Mouse (Mus musculus) embryonic facial prominence, embryonic 13.5 days (tissue): ENCODE results near the gene Col24a1. TPM values are rescaled to one million over a fixed set of nuclear protein-coding genes. Genes with fewer than 3 reads are reported as not detected.

Experiments
- ATAC-seq: fragments of 200-750 bp; cut with Nextera tagmentation; 2 replicates; pipeline ENCODE4 v1.8.0; 2017; ENCODE audit warnings: low read depth; ENCODE audit not compliant: insufficient number of reproducible peaks, insufficient read depth, low FRiP score, low TSS enrichment
- H3K27ac ChIP-seq: fragments of 300-500 bp; sonication (generic); 2 replicates; pipeline ENCODE4 v1.5.1; 2015; ENCODE audit warnings: moderate library complexity, mild to moderate bottlenecking, inconsistent platforms
- H3K27me3 ChIP-seq: fragments of 300-500 bp; sonication (generic); 2 replicates; pipeline ENCODE4 v1.6.1; 2015; ENCODE audit warnings: mild to moderate bottlenecking, inconsistent platforms
- H3K36me3 ChIP-seq: fragments of 300-500 bp; sonication (generic); 2 replicates; pipeline ENCODE4 v1.6.1; 2015; ENCODE audit warnings: mild to moderate bottlenecking, inconsistent platforms
- H3K4me1 ChIP-seq: fragments of 300-500 bp; sonication (generic); 2 replicates; pipeline ENCODE4 v1.6.1; 2015; ENCODE audit warnings: inconsistent platforms
- H3K4me2 ChIP-seq: fragments of 300-500 bp; sonication (generic); 2 replicates; pipeline ENCODE4 v1.6.1; 2015; ENCODE audit warnings: moderate library complexity, mild to moderate bottlenecking, inconsistent platforms
- H3K4me3 ChIP-seq: fragments of 300-500 bp; sonication (generic); 2 replicates; pipeline ENCODE4 v1.5.1; 2015; ENCODE audit warnings: mild to moderate bottlenecking, inconsistent platforms
- H3K9ac ChIP-seq: fragments of 300-500 bp; sonication (generic); 2 replicates; pipeline ENCODE4 v1.6.1; 2015; ENCODE audit warnings: mild to moderate bottlenecking, inconsistent platforms
- H3K9me3 ChIP-seq: fragments of 300-500 bp; sonication (generic); 2 replicates; pipeline ENCODE4 v1.6.1; 2016; ENCODE audit warnings: inconsistent platforms
- WGBS: fragments of 180-500 bp; shearing (Covaris S2); methylation state at CpG from one replicate; pipeline ENCODE4 v1.1.7; 2015; ENCODE audit warnings: mixed read lengths; 5-methylcytosine and 5-hydroxymethylcytosine counted together
- polyA plus RNA-seq: library from polyadenylated mRNA; unstranded; fragments of >200 nt; fragmentation: Nextera tagmentation; extraction: Ambion mirVana; gene quantifications from 2 replicates; pipeline ENCODE4 v1.2.1, GENCODE M21; 2015

Col24a1 gene
- polyA plus RNA-seq, 1 experiment from 2014 or later, result 7.7 TPM

DNA sequence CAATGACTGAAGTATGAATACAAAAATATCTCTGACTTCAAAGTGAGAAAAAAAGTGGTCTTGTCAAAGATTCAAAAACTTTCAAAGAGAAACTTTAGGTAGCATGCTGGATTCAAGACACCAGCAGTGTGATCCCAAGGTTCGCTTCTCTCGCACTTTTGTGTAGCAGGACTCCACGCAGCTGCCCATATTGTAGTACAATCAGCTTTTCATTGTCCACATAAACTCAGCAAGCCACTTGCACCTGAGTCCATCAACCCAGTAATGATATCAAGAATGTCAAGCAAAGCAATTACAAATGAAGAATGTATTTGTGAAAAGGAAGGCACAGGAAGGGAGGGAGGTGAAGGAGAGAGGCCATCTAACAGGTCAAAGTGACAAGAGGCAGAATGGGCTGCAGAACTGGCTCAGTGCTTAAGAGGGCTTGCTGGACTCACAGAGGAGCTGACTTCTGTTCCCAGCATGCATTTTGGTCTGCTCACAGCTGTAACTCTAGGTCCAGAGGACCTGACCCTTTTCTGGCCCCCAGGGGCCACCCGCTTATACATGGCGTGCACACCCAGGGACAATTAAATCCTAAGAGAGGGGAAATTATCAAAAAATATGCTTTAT is 7.8 kb downstream of the Col24a1 start:
- H3K4me3 ChIP-seq, result no peak overlapping the region
- no peaks in the 10 kb centered on the region for H3K36me3 ChIP-seq
- ATAC-seq, result no peak
- H3K4me2 ChIP-seq, result no peak overlapping the region
- 87% methylated on average over 5 of the region's 5 CpGs for WGBS
- no peak overlapping the region for H3K27ac ChIP-seq
- H3K27me3 ChIP-seq, result no peaks in the 10 kb centered on the region
- H3K4me1 ChIP-seq, result no peaks in the 10 kb centered on the region
- no peaks in the 10 kb centered on the region for H3K9me3 ChIP-seq
- H3K9ac ChIP-seq, result no peak overlapping the region

DNA sequence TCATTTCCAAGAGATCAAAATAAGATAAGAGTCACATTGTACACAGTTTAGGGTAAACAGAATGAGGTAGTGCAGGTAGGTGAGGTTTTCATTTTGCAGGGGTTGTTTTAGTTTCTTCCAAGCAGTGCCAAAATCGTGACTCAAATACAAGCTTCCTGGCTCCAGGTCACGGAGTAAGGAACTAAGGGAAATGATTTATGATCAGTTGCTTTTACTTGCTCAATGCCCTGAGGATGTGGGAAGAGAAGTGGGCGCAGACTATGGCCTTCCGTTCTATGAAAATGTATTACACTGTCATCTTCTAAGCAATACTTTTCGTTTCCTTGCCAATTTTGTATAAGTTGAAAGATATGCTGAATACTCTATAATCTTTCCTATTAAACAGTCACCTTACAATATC is 13.0 kb downstream of the Col24a1 start:
- Histone ChIP-seq H3K27me3 (no peaks in the 10 kb centered on the region), H3K4me3 (no peak overlapping the region), H3K27ac (no peak overlapping the region), H3K9me3 (no peaks in the 10 kb centered on the region), H3K9ac (no peak overlapping the region), H3K4me1 (no peaks in the 10 kb centered on the region), H3K4me2 (no peak overlapping the region), H3K36me3 (no peaks in the 10 kb centered on the region)
- 77% methylated on average over 5 of the region's 5 CpGs for WGBS
- ATAC-seq, result no peak

DNA sequence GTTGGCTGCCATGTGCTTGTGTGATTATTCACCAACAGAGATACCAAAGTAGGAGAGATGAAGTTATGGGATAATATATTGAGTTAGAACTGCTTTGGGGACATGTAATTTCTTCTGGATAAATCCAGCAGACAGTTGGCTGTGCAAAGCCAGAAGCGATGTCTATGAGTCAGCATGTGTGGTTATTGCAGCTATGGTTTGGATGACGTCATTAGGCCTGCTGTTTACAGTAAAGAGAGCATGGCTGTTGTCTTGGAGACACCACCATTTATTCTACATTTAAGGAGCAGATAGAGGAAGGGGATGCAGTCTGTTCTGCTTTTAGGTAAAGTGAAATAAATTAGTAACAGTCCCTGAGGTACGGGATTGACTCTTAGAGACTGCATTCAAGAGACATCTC is 14.9 kb downstream of the Col24a1 start:
- Histone ChIP-seq H3K9me3 (no peaks in the 10 kb centered on the region), H3K4me1 (no peaks in the 10 kb centered on the region), H3K4me3 (no peak overlapping the region), H3K36me3 (no peaks in the 10 kb centered on the region), H3K27me3 (no peaks in the 10 kb centered on the region), H3K27ac (no peak overlapping the region), H3K4me2 (no peak overlapping the region), H3K9ac (no peak overlapping the region)
- 82% methylated on average over 3 of the region's 3 CpGs for WGBS
- ATAC-seq, result no peak

DNA sequence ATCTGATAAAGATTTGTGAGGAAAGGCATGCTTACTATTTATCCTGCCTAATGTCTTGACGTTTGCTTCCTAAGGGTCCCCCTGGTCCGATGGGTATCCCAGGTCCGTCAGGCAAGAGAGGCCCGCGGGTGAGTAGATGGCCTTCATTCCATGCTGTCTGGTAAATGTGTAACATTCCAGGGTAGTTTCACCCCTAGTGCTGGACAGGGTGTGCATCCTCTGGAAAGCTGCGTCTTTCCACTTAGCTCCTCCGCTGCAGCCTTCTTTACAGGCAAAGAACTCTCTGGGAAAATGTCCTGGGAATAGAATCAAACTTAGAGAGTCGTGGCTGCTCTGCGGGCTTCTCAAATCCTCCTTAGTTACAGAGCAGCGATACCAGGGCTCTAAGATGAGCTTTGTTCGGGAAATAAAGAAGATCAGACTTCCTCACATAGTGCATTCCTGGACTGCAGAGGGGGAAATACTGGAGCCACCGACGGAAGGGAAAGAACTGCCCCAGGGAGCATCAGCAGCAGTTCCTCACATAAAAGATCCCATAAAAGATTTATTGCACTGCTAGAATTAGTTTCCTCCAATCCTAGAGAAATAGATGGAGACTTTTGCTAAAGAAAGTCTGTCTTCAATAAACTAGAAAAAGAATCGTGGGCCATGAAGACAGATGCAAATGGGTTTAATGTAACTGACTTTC is 28.5 kb downstream of the Col24a1 start:
- WGBS, result 52% methylated on average over 14 of the region's 14 CpGs
- no peak overlapping the region for H3K9ac ChIP-seq
- peak overlapping the region; percentile 34; the same call in 1 of the 2 replicates for H3K27ac ChIP-seq
- no peaks in the 10 kb centered on the region for H3K36me3 ChIP-seq
- H3K27me3 ChIP-seq, result no peaks in the 10 kb centered on the region
- H3K9me3 ChIP-seq, result no peaks in the 10 kb centered on the region
- H3K4me3 ChIP-seq, result no peak overlapping the region
- H3K4me1 ChIP-seq, result peaks cover 7% of the 10 kb centered on the region
- ATAC-seq, result no peak
- no peak overlapping the region for H3K4me2 ChIP-seq

DNA sequence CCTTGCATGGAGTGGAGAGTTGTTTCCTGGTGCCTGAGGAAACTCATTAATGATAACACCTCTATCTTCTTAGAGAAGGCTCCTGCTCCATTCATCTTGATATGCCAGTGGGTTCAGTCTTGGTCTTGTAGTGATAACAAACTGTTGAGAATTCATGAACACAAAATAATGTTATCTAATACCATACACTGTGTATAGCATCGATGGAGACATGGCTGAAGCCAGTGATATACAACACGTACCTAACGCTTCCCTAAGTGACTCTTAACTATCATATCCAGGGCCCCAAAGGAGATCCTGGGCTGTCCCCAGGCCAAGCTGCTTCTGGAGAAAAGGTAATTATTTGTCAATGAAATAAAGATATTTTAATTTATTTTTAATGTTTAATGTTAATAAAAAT is 33.1 kb downstream of the Col24a1 start:
- Histone ChIP-seq H3K4me1 (peaks cover 5% of the 10 kb centered on the region), H3K9ac (no peak overlapping the region), H3K9me3 (no peaks in the 10 kb centered on the region), H3K27ac (no peak overlapping the region), H3K36me3 (no peaks in the 10 kb centered on the region), H3K4me3 (no peak overlapping the region), H3K27me3 (no peaks in the 10 kb centered on the region), H3K4me2 (no peak overlapping the region)
- ATAC-seq, result no peak
- WGBS, result 90% methylated on average over 3 of the region's 3 CpGs

DNA sequence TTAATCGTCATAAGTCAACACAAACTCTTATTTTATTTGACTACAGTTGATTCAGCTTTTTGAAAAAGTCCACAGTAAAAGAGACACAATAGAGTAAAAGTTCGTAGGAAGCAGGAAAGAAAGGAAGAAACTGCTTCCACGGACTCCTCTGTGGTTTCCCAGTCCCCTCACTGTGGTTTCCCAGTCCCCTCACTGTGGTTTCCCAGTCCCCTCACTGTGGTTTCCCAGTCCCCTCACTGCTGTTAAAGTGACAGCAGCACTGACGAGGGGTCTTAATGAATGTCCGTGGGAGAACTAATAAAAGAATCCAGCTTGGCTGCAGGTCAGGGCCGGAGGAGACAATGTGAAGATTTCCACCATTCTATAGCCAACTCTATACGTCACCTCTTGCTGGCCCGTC is 39.4 kb downstream of the Col24a1 start:
- Histone ChIP-seq H3K4me1 (peaks cover 38% of the 10 kb centered on the region), H3K36me3 (no peaks in the 10 kb centered on the region), H3K27ac (no peak overlapping the region), H3K9ac (no peak overlapping the region), H3K4me3 (no peak overlapping the region), H3K4me2 (no peak overlapping the region), H3K27me3 (no peaks in the 10 kb centered on the region), H3K9me3 (no peaks in the 10 kb centered on the region)
- 62% methylated on average over 8 of the region's 8 CpGs for WGBS
- no peak for ATAC-seq

DNA sequence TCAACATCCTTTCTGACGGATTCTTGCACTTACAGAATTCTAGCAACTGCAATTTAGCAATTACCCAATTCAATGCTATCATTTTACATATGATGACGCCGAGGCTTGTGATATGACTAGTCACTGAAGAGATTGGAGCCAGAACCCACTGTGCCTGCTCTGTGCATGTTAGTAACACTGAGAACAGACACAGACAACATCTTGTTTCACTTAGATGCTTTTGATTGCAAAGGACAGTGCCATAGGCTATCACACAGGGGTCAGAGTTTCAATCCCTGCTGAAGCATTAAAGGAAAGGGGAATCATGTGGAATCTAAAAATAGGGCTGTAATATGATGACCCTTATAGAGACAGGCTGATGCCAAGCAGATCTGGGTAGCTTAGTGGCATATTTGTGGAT is 41.8 kb downstream of the Col24a1 start:
- no peaks in the 10 kb centered on the region for H3K36me3 ChIP-seq
- H3K27ac ChIP-seq, result no peak overlapping the region
- no peak overlapping the region for H3K4me2 ChIP-seq
- H3K9me3 ChIP-seq, result no peaks in the 10 kb centered on the region
- H3K9ac ChIP-seq, result no peak overlapping the region
- peak; percentile 69; the same call in 1 of the 2 replicates for ATAC-seq
- H3K4me1 ChIP-seq, result peaks cover 38% of the 10 kb centered on the region
- no peak overlapping the region for H3K4me3 ChIP-seq
- no peaks in the 10 kb centered on the region for H3K27me3 ChIP-seq
- 30% methylated on average over 3 of the region's 3 CpGs for WGBS

DNA sequence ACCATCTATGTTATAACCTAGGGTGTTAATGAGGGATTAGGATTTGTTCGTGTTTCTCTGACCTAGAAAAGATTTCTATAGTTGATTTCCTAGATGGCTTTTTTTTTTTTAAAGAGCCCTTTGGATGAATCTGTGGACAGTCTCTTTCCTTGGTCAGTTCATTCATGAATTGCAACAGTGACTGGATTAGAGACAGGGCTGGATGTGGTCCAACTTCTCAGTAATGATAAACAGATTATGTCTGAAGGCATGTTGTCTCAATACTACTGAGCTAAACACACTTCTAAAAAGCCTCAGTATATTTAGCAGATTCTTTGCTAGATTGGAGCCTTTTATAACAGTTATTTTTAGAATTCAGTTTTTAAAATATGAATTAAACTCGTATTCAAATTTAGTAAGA is 44.9 kb downstream of the Col24a1 start:
- H3K4me2 ChIP-seq, result no peak overlapping the region
- 47% methylated on average over 2 of the region's 2 CpGs for WGBS
- ATAC-seq, result no peak

DNA sequence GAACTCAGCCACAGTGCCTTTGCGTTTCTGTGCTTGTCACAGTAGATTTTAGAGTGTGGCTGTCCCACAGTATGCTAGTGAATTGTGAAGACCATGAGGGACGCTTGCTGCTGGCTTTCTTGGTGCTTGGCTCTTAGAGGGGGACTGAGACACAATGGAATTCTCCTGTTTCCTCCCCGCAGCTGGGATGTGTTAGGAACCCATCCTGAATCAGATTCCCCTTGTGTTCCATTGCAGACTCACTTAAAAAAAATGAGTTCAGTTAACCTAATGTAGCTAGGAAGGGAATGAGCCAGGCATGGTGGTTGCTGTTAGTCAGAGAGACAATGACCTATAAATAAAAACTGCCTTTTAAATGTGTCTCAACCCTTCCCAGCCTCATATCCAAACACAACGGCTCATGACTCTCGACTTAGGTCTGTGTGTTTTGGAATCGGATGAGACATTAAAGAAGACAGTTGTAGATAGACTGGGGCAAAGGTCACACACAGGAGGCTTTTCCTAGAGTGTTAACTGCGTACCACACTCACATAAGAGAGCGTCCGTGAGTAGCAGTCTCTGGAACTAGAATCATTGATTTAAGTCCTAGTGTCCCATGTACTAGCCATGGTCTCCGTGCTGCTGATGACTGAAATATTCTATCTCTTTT is 47.7 kb downstream of the Col24a1 start:
- no peaks in the 10 kb centered on the region; the same call in 1 of the 2 replicates for H3K9me3 ChIP-seq
- no peak overlapping the region for H3K4me3 ChIP-seq
- no peak for ATAC-seq
- no peaks in the 10 kb centered on the region for H3K27me3 ChIP-seq
- H3K27ac ChIP-seq, result 0 out of 2 replicates have a peak overlapping the region, but pooled peaks have one; percentile 33
- H3K4me2 ChIP-seq, result no peak overlapping the region
- H3K4me1 ChIP-seq, result peaks cover 18% of the 10 kb centered on the region; the same call in 1 of the 2 replicates
- 62% methylated on average over 10 of the region's 10 CpGs for WGBS
- H3K9ac ChIP-seq, result no peak overlapping the region
- H3K36me3 ChIP-seq, result no peaks in the 10 kb centered on the region

More for the DNA sequence above, 44.9 kb downstream of the Col24a1 start:
- Histone ChIP-seq H3K4me1 (peaks cover 36% of the 10 kb centered on the region), H3K36me3 (no peaks in the 10 kb centered on the region), H3K4me3 (no peak overlapping the region), H3K9me3 (no peaks in the 10 kb centered on the region; the same call in 1 of the 2 replicates), H3K27ac (no peak overlapping the region), H3K27me3 (no peaks in the 10 kb centered on the region), H3K9ac (no peak overlapping the region)

DNA sequence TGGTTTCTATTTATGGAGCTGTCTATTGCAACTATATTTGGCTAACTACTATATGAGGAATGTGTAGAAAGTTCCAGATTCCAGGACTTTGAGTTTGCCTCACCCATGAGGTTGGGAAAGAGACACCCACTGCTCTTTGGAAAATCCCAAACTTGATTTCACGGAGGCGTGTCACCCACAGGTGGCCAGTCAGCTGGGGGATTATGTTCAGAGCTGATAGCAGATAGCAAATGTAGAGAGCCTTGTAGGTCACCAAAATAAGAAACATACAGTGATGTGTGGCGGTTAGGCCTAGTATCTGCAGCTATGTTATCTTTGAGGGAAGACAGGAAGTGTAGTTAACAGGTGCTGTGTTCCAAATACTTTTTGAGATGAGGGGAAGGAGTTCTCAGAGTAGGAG is 56.4 kb downstream of the Col24a1 start:
- no peak overlapping the region for H3K4me2 ChIP-seq
- no peaks in the 10 kb centered on the region for H3K27me3 ChIP-seq
- H3K27ac ChIP-seq, result no peak overlapping the region
- no peaks in the 10 kb centered on the region for H3K9me3 ChIP-seq
- no peak overlapping the region for H3K4me3 ChIP-seq
- H3K9ac ChIP-seq, result no peak overlapping the region
- no peaks in the 10 kb centered on the region for H3K36me3 ChIP-seq
- WGBS, result 94% methylated on average over 3 of the region's 3 CpGs
- no peaks in the 10 kb centered on the region for H3K4me1 ChIP-seq
- no peak for ATAC-seq

DNA sequence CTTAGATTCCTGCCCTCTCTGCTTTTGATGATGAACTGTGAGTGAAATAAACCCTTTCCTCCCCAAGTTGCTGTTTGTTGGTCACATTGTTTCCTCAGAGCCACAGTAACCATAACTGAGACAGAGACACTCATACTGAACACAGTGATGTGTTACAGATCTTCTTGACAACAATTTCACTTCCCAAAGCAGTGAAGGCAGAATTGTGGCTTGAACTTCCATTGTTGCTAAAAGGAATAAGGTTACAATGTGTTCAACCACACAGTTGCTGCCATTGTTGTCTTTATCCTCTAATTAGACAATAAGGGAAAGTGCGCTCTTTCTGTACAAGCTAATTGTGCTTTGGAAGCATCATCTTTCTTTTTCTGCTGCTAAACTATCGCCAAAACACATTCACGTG is 61.7 kb downstream of the Col24a1 start:
- no peak overlapping the region for H3K4me3 ChIP-seq
- H3K4me1 ChIP-seq, result no peaks in the 10 kb centered on the region
- H3K9me3 ChIP-seq, result no peaks in the 10 kb centered on the region
- H3K27me3 ChIP-seq, result no peaks in the 10 kb centered on the region
- no peak overlapping the region for H3K27ac ChIP-seq
- H3K9ac ChIP-seq, result no peak overlapping the region
- no peak overlapping the region for H3K4me2 ChIP-seq
- no peak for ATAC-seq
- 81% methylated on average over 3 of the region's 3 CpGs for WGBS
- no peaks in the 10 kb centered on the region for H3K36me3 ChIP-seq
